Mouse (Mus musculus) hindbrain, embryonic 10.5 days (tissue): ENCODE measurements around the gene Cib2. TPM values are rescaled to one million over a fixed set of nuclear protein-coding genes. Genes with fewer than 3 reads are reported as not detected.
A peak's percentile ranks its signal among the peaks of the same experiment; 100 is the strongest.

Source experiments
- DNase-seq: peaks from one replicate; pipeline ENCODE4 v3.0.0-alpha.2; 2017; ENCODE audit warnings: low spot score
- H3K27ac ChIP-seq: fragments of 300-500 bp; sonication (generic); 2 replicates; pipeline ENCODE4 v1.5.1; 2016; ENCODE audit warnings: mild to moderate bottlenecking, moderate library complexity
- H3K27me3 ChIP-seq: fragments of 300-500 bp; sonication (generic); 2 replicates; pipeline ENCODE4 v1.6.1; 2016; ENCODE audit warnings: mild to moderate bottlenecking; ENCODE audit not compliant: poor library complexity, insufficient read depth, severe bottlenecking
- H3K36me3 ChIP-seq: fragments of 300-500 bp; sonication (generic); 2 replicates; pipeline ENCODE4 v1.6.1; 2016; ENCODE audit warnings: mild to moderate bottlenecking, moderate library complexity
- H3K4me1 ChIP-seq: fragments of 300-500 bp; sonication (generic); replicated peaks from 2 replicates; pipeline ENCODE4 v1.6.1; 2016; ENCODE audit warnings: mild to moderate bottlenecking
- H3K4me3 ChIP-seq: fragments of 300-500 bp; sonication (generic); 2 replicates; pipeline ENCODE4 v1.5.1; 2016; ENCODE audit warnings: mild to moderate bottlenecking, moderate library complexity
- H3K9me3 ChIP-seq: fragments of 300-500 bp; sonication (generic); 2 replicates; pipeline ENCODE4 v1.6.1; 2016; ENCODE audit warnings: mild to moderate bottlenecking, moderate library complexity
- WGBS: fragments of 180-500 bp; shearing (Covaris S2); methylation state at CpG from one replicate; pipeline ENCODE4 v1.1.7; 2016; 5-methylcytosine and 5-hydroxymethylcytosine counted together
- polyA plus RNA-seq: library from polyadenylated mRNA; unstranded; fragments of >200 nt; fragmentation: Nextera tagmentation; extraction: Ambion mirVana; gene quantifications from 2 replicates; pipeline ENCODE4 v1.2.1, GENCODE M21; 2016

Cib2 gene
- polyA plus RNA-seq, 1 experiment from 2014 or later = 17.2 TPM

GRCm38 (mm10) chr9:54538244-54538643 lies 21.8 kb downstream of the Cib2 start:
- Histone ChIP-seq H3K4me3 (no peak overlapping the region), H3K36me3 (no peaks in the 10 kb centered on the region), H3K9me3 (no peaks in the 10 kb centered on the region), H3K27ac (no peak overlapping the region), H3K27me3 (no peaks in the 10 kb centered on the region), H3K4me1 (peaks cover 10% of the 10 kb centered on the region; the same call in 1 of the 2 replicates)
- DNase-seq = no peak
- WGBS = 97% methylated on average over 3 of the region's 3 CpGs

- DNase-seq = no peak
- Histone ChIP-seq H3K4me1 (peaks cover 10% of the 10 kb centered on the region; the same call in 1 of the 2 replicates), H3K27me3 (no peaks in the 10 kb centered on the region), H3K27ac (no peak overlapping the region), H3K4me3 (no peak overlapping the region), H3K9me3 (no peaks in the 10 kb centered on the region), H3K36me3 (no peaks in the 10 kb centered on the region)
- WGBS = 87% methylated on average over 3 of the region's 3 CpGs
These were observed 22.5 kb downstream of the Cib2 start for GRCm38 (mm10) chr9:54537480-54537879.

- Histone ChIP-seq H3K36me3 (no peaks in the 10 kb centered on the region), H3K27ac (no peak overlapping the region), H3K4me3 (no peak overlapping the region), H3K9me3 (no peaks in the 10 kb centered on the region), H3K27me3 (no peaks in the 10 kb centered on the region), H3K4me1 (peaks cover 10% of the 10 kb centered on the region; the same call in 1 of the 2 replicates)
- no peak for DNase-seq
- WGBS = 56% methylated on average over 4 of the region's 4 CpGs
These were observed 23.0 kb downstream of the Cib2 start for GRCm38 (mm10) chr9:54537030-54537429.

- no peak for DNase-seq
- 85% methylated on average over 7 of the region's 7 CpGs for WGBS
These were observed 23.8 kb downstream of the Cib2 start for GRCm38 (mm10) chr9:54536236-54536635.

GRCm38 (mm10) chr9:54533975-54534374 lies 26.0 kb downstream of the Cib2 start:
- Histone ChIP-seq H3K4me1 (peaks cover 10% of the 10 kb centered on the region; the same call in 1 of the 2 replicates), H3K27me3 (no peaks in the 10 kb centered on the region), H3K9me3 (no peaks in the 10 kb centered on the region), H3K27ac (no peak overlapping the region), H3K36me3 (no peaks in the 10 kb centered on the region), H3K4me3 (no peak overlapping the region)
- DNase-seq = no peak
- 79% methylated on average over 5 of the region's 5 CpGs for WGBS

More at GRCm38 (mm10) chr9:54536236-54536635, 23.8 kb downstream of the Cib2 start:
- Histone ChIP-seq H3K4me1 (peaks cover 10% of the 10 kb centered on the region; the same call in 1 of the 2 replicates), H3K9me3 (no peaks in the 10 kb centered on the region), H3K4me3 (no peak overlapping the region), H3K27ac (no peak overlapping the region), H3K36me3 (no peaks in the 10 kb centered on the region), H3K27me3 (no peaks in the 10 kb centered on the region)

- Histone ChIP-seq H3K4me1 (peaks cover 10% of the 10 kb centered on the region; the same call in 1 of the 2 replicates), H3K4me3 (no peak overlapping the region), H3K36me3 (no peaks in the 10 kb centered on the region), H3K27ac (no peak overlapping the region), H3K27me3 (no peaks in the 10 kb centered on the region), H3K9me3 (no peaks in the 10 kb centered on the region)
- no peak for DNase-seq
- 93% methylated on average over 2 of the region's 2 CpGs for WGBS
These were observed 27.1 kb downstream of the Cib2 start for GRCm38 (mm10) chr9:54532926-54533325.

- no peak for DNase-seq
- Histone ChIP-seq H3K4me1 (no peaks in the 10 kb centered on the region), H3K27ac (no peak overlapping the region), H3K9me3 (no peaks in the 10 kb centered on the region), H3K36me3 (no peaks in the 10 kb centered on the region), H3K4me3 (no peak overlapping the region), H3K27me3 (no peaks in the 10 kb centered on the region)
These were observed 28.6 kb downstream of the Cib2 start for GRCm38 (mm10) chr9:54531421-54531820.

- DNase-seq = no peak
- H3K4me1 ChIP-seq = no peaks in the 10 kb centered on the region
- WGBS = 91% methylated on average over 6 of the region's 6 CpGs
These were observed 29.2 kb downstream of the Cib2 start for GRCm38 (mm10) chr9:54530836-54531235.

GRCm38 (mm10) chr9:54529950-54530349 lies 30.1 kb downstream of the Cib2 start:
- Histone ChIP-seq H3K4me1 (no peaks in the 10 kb centered on the region), H3K4me3 (no peak overlapping the region), H3K36me3 (no peaks in the 10 kb centered on the region), H3K9me3 (no peaks in the 10 kb centered on the region), H3K27ac (no peak overlapping the region), H3K27me3 (no peaks in the 10 kb centered on the region)
- 87% methylated on average over 2 of the region's 2 CpGs for WGBS
- DNase-seq = no peak

More at GRCm38 (mm10) chr9:54530836-54531235, 29.2 kb downstream of the Cib2 start:
- no peak overlapping the region for H3K4me3 ChIP-seq
- no peak overlapping the region for H3K27ac ChIP-seq
- no peaks in the 10 kb centered on the region for H3K36me3 ChIP-seq
- H3K27me3 ChIP-seq = no peaks in the 10 kb centered on the region
- H3K9me3 ChIP-seq = no peaks in the 10 kb centered on the region

GRCm38 (mm10) chr9:54527694-54528093 lies 32.3 kb downstream of the Cib2 start:
- Histone ChIP-seq H3K36me3 (no peaks in the 10 kb centered on the region), H3K4me3 (no peak overlapping the region), H3K4me1 (no peaks in the 10 kb centered on the region), H3K27me3 (no peaks in the 10 kb centered on the region), H3K9me3 (no peaks in the 10 kb centered on the region), H3K27ac (no peak overlapping the region)
- no peak for DNase-seq
- 77% methylated on average over 7 of the region's 7 CpGs for whole genome bisulfite sequencing

GRCm38 (mm10) chr9:54520286-54520685 lies 39.7 kb downstream of the Cib2 start:
- Histone ChIP-seq H3K27ac (no peak overlapping the region), H3K36me3 (no peaks in the 10 kb centered on the region), H3K4me1 (no peaks in the 10 kb centered on the region), H3K27me3 (no peaks in the 10 kb centered on the region), H3K9me3 (no peaks in the 10 kb centered on the region), H3K4me3 (no peak overlapping the region)
- DNase-seq = no peak
- 87% methylated on average over 4 of the region's 4 CpGs for WGBS

GRCm38 (mm10) chr9:54518921-54519320 lies 41.1 kb downstream of the Cib2 start:
- 74% methylated on average over 7 of the region's 7 CpGs for WGBS
- Histone ChIP-seq H3K27me3 (no peaks in the 10 kb centered on the region), H3K9me3 (no peaks in the 10 kb centered on the region), H3K4me3 (no peak overlapping the region), H3K36me3 (no peaks in the 10 kb centered on the region), H3K4me1 (no peaks in the 10 kb centered on the region), H3K27ac (no peak overlapping the region)
- no peak for DNase-seq

GRCm38 (mm10) chr9:54515991-54516390 lies 44.0 kb downstream of the Cib2 start:
- Histone ChIP-seq H3K4me3 (no peak overlapping the region), H3K4me1 (no peaks in the 10 kb centered on the region), H3K27me3 (no peaks in the 10 kb centered on the region), H3K36me3 (no peaks in the 10 kb centered on the region), H3K9me3 (no peaks in the 10 kb centered on the region), H3K27ac (no peak overlapping the region)
- 78% methylated on average over 2 of the region's 2 CpGs for WGBS
- DNase-seq = no peak

- H3K9me3 ChIP-seq = no peaks in the 10 kb centered on the region
- H3K4me3 ChIP-seq = peak overlapping the region; percentile 91
- no peaks in the 10 kb centered on the region for H3K36me3 ChIP-seq
- no peak for DNase-seq
- H3K4me1 ChIP-seq = peaks cover 27% of the 10 kb centered on the region
- H3K27ac ChIP-seq = no peak overlapping the region
- WGBS = 10% methylated on average over 12 of the region's 12 CpGs
- peaks cover 18% of the 10 kb centered on the region for H3K27me3 ChIP-seq
These were observed 57.1 kb downstream of the Cib2 start for GRCm38 (mm10) chr9:54502873-54503272.
